Comparison of ENCODE assay signal across 9 mouse cellular contexts in the genomic region with DNA sequence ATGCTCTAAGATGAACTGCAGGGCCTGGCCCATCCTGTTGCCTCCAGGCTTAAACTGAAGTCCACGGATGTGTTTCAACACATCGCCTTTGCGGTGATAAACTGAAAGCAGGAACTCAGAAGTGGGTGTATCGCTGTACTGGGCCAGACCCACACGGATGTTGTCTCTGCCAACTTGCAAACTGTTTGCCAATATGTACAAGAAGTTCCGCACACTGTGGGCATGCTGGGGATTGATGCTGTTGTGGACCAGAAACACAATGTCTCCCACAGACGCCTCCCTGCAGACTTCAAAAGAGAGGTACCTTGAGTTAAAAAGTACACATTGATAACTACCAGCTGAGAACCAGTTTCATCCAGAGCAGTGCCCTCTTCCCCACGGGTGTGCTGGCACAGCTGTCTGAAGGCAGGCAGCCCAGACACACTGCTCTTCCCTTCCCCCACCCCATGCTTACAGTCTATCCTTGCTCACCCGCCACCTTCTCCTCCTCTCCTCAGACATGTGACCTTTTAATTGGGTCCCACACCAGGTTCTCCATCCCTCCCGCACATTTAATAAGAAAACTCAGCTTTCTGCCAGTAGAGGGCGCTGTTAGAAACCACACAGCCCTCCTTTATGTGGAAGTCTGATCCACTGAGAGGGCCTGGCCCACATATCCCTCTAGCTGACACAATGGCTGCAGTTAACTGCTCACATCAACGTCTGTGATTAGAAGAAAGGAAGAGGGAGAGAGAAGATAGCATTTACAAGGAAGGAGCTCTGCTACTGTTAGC. TPM values are rescaled to one million over a fixed set of nuclear protein-coding genes. Genes with fewer than 3 reads are reported as not detected.
DNase-seq lines count a peak whose midpoint lies in the region; ATAC-seq lines count a peak whose summit lies in the region.
"Had no signal": no experiment of that assay in that cellular context is flagged by ENCODE, and none has a peak within 500 bp of the region (broad histone marks: within the 10 kb centered on the region; RNA-seq: fewer than 3 reads in every experiment).

No protein-coding gene starts in this region.

- H3K36me3 ChIP-seq in hindbrain, embryonic 10.5 days = no peaks in the 10 kb centered on the region
- H3K36me3 ChIP-seq in hindbrain, embryonic 12.5 days = no peaks in the 10 kb centered on the region
- H3K36me3 ChIP-seq: embryonic facial prominence, embryonic 15.5 days had no signal

- WGBS in hindbrain, embryonic 10.5 days = 62% methylated on average over 12 of the region's 12 CpGs
- WGBS in hindbrain, embryonic 12.5 days = 60% methylated on average over 12 of the region's 12 CpGs

- no peak overlapping the region for H3K4me3 ChIP-seq in hindbrain, embryonic 10.5 days
- H3K4me3 ChIP-seq in hindbrain, embryonic 12.5 days = no peak overlapping the region
- H3K4me3 ChIP-seq: embryonic facial prominence, embryonic 15.5 days had no signal

- H3K4me2 ChIP-seq in hindbrain, embryonic 12.5 days (replicated peaks) = no peak overlapping the region
- H3K4me2 ChIP-seq: embryonic facial prominence, embryonic 15.5 days had no signal

- 0 out of 2 replicates have a peak, but pooled peaks cover 2% of the 10 kb centered on the region for H3K4me1 ChIP-seq in hindbrain, embryonic 10.5 days (replicated peaks)
- no peaks in the 10 kb centered on the region for H3K4me1 ChIP-seq in hindbrain, embryonic 12.5 days
- H3K4me1 ChIP-seq: embryonic facial prominence, embryonic 15.5 days had no signal

- peak; percentile 49 for DNase-seq in hindbrain, embryonic 10.5 days (ENCODE audit: low spot score)
- DNase-seq in MEL-GATA-1-ER (ENCODE audit: extremely low read depth, low read depth) = peak; percentile 29
- peak; percentile 6 for DNase-seq in hindlimb bud, embryonic 11.5 days (ENCODE audit: extremely low spot score, low read depth, low spot score)
- DNase-seq in left cerebral cortex, postnatal 4 days = peak; percentile 42
- peak; percentile 32 for DNase-seq in retina, postnatal 7 days (ENCODE audit: low read depth, low spot score)
- DNase-seq in urinary bladder, postnatal 4 days (ENCODE audit: low spot score in 2 of 2) = no peak

- peak overlapping the region; percentile 31; the same call in 1 of the 2 replicates for H3K27ac ChIP-seq in hindbrain, embryonic 10.5 days
- no peak overlapping the region for H3K27ac ChIP-seq in hindbrain, embryonic 12.5 days
- H3K27ac ChIP-seq: embryonic facial prominence, embryonic 15.5 days had no signal

- intact Hi-C loops in left cerebral cortex, postnatal 4 days (cut with DNase I) = no loop called here

- no peaks in the 10 kb centered on the region for H3K27me3 ChIP-seq in hindbrain, embryonic 10.5 days (ENCODE audit: insufficient read depth, poor library complexity, severe bottlenecking)
- no peaks in the 10 kb centered on the region for H3K27me3 ChIP-seq in hindbrain, embryonic 12.5 days
- H3K27me3 ChIP-seq: embryonic facial prominence, embryonic 15.5 days had no signal

- no peak for ATAC-seq in hindbrain, embryonic 12.5 days (ENCODE audit: low FRiP score)
- peak; percentile 56 for ATAC-seq in common myeloid progenitor, adult 5-6 weeks (replicated peaks; ENCODE audit: low read depth, poor library complexity, severe bottlenecking)

- no peaks in the 10 kb centered on the region for H3K9me3 ChIP-seq in hindbrain, embryonic 10.5 days
- no peaks in the 10 kb centered on the region for H3K9me3 ChIP-seq in hindbrain, embryonic 12.5 days (replicated peaks)
- H3K9me3 ChIP-seq: embryonic facial prominence, embryonic 15.5 days had no signal

- no peak overlapping the region for H3K9ac ChIP-seq in hindbrain, embryonic 12.5 days
- H3K9ac ChIP-seq: embryonic facial prominence, embryonic 15.5 days had no signal

RNA-seq across cellular contexts. Expression of gene Col6a4, which starts 16.1 kb away (rescaled TPM):
- 0.10 and 0.26 TPM in 2 replicates for polyA plus RNA-seq in hindbrain, embryonic 10.5 days (2016; fragmentation: Nextera tagmentation; extraction: Ambion mirVana)
- 0.07 and 0.37 TPM in 2 replicates for polyA plus RNA-seq in hindbrain, embryonic 12.5 days (2016; fragmentation: Nextera tagmentation; extraction: Ambion mirVana)
- total RNA-seq in common myeloid progenitor, adult 5-6 weeks (2017) = not detected in 2 replicates
- total RNA-seq in left cerebral cortex, postnatal 4 days (2021) = 1 to 10 TPM; 2.0 to 3.1 TPM

Comparison
In these comparisons a context has a peak if more than half of its experiments do, and no peak if none do; other contexts are left out.
1. DNase-seq: peak in hindbrain, embryonic 10.5 days (single experiment), MEL-GATA-1-ER (single experiment), hindlimb bud, embryonic 11.5 days (single experiment), left cerebral cortex, postnatal 4 days (single experiment) and retina, postnatal 7 days (single experiment); none in urinary bladder, postnatal 4 days (0 of 2).